Mouse (Mus musculus) spleen, postnatal 36 days (tissue): ENCODE data around the gene Map4k1.

ENCODE experiments used
- DNase-seq, 2 experiments: peaks; one replicate each; pipeline ENCODE4 v3.0.0; 2022; ENCODE audit warnings: low spot score in 2 of 2, mixed read lengths in 1 of 2

Map4k1 gene

DNA sequence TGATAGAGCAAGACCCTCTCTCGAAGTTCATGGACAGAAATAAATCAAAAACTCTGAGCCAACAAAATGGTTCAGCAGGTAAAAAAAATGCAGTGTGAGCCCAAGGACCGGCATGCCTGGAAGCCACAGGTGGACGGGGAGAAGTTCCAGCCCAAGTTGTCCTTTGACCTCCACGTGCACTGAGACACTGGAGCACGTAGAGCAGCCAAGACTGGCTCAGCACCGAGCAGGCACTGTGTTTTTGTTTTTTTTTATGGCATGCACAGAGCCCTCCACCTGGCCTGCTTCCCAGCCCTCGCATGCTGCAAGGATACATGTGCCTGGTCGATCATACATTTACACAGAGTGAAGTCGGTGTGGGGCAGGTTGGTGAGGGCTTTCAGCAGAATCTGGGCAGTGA lies 4.3 kb upstream of the Map4k1 start:
- no peak for DNase-seq

DNA sequence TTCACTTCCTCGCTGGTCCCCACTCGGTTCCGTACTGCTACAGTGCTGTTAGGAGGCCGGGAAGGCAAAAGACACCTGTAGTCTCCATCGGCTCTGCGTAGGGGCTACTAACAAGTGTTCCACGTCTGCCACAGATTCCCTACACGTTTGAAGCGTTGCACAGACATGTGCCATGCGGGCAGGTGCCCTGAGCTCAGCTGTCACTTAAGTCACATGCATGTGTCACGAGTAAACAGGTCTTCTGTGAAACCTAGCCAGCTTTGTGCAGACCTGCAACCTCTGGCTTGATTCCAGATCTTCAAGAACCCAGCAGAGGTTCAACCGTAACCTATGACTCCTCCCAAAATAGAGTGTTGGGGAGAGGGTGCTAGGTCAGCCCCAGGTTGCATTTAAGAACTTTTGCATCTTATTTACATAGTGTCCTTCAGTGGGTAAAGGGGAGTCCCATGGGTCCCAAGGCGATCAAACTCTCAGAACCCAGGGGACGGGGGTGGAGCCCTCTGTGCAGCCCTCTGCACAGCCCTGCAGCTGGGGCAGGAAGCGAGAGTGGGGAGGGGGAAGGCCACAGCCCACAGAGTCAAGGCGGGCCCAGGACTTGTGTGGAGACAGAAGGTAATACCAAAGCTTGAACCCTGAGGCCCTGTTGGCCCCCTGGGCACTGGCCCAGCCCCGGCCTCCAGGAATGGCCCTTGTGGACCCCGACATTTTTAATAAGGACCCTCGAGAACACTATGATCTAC lies 594 bp downstream of the Map4k1 start:
- peak; percentile 96 to 97 for DNase-seq

DNA sequence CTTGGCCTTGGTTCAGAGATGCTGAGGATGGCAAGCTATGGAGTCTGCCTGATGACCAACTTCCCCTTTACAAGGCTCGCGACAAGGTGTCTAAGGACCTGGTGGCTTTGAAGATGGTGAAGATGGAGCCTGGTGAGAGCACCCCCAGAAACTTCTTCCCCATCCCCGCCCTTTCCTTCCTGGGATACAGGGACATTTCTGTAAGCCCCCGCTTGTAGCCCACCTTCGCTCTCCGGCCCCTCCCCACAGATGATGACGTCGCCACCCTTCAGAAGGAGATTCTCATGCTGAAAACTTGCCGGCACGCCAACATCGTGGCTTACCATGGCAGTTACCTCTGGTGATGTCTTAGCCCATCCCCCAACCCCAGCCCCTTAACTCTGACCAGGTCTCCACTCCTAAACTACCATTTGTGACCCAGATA lies 1.3 kb downstream of the Map4k1 start:
- DNase-seq, result peak; percentile 47 to 61

DNA sequence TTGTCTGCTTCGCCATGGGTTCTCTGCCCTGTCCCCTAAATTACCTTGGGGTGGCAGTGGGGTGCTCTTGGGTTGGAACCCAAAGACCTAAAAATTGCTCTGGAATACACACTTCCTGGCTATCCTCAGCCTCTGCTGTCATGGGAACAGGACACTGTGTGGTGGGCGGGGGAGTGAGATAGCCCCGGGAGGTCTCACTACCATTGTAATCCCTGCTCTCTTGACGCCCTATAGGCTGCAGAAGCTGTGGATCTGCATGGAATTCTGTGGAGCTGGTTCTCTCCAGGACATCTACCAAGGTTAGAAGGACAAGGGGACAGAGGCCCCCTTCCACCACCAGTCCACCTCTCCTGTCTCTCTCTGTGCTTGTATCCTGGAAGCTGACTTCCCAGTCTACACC lies 2.0 kb downstream of the Map4k1 start:
- no peak for DNase-seq

DNA sequence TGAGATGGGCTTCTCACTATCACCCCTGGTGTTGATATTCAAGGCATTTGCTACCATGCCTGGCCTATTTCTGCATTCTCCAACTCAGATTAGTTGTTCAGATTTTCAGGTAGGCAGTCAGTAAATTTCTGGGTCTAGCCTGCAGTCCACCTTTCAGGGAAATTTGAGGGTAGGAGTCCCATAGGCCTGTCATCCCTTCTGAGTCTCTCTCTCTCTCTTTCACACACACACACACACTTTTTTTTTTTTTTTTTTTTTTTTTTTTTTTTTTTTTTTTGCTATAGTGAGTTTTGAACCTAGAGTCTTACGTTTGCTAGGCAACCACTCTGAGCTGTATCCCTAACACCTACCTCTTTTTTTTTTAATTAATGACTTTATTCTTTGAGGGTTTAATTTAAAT lies 2.6 kb downstream of the Map4k1 start:
- no peak for DNase-seq

DNA sequence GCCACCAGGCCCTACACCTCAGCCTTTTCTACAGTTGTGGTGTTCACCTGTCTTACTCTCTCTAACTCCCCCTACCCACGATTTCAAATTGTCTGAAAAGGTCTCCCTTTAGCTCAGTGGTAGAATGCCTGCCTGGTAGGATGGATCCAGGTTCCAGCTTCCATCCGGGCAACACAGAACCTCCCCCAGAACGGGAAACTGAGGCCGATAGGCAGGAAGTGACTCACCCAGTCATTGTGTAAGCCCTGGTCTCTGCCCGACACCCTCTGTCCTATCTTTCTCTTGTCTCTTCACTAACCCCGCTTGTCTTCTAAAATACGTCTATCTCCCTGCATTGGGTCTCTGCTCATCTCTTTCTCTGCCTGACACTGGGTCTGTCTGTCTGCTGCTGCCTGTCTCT lies 3.4 kb downstream of the Map4k1 start:
- no peak for DNase-seq

DNA sequence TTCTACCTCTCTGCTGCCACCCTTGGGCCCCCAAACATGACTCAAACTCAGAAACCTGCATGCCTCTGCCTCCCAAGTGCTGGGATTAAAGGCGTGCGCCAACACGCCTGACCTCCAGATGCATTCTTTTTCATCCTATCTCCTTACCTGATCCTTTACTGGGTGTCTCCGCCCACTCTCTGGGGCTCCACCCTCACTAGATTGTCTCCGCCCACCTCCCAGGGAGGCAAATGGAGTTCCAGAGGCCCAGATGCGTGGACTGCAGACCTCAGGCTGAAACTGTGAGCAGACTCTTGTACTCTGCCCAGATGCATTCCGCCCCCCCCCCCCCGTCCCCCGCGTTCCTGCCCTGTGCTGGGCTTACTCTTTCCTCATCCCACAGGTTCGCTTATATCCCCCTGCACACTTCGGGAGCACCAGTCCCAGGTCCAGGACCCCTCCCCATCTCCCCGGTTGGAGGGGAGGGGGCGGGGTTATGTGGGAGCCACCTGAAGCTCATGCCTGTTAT lies 9.0 kb downstream of the Map4k1 start:
- no peak for DNase-seq

DNA sequence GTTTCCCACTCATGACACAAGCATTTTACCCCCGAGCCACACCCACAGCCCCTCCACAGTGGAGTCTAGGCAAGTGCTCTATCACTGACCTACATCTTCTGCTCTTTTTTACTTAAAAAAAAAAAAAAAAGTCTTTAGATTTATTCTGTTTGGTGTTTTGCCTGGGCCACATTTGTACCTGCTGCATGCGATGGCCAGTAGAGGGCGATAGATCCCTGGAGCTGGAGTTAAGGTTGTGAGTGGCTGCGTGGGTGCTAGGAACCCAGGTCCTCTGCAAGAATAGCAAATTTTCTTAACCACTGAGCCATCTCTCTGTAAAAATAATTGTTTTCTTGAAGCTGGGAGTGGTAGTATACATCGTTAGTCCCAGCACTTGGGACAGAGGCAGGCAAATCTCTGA lies 9.8 kb downstream of the Map4k1 start:
- no peak for DNase-seq

DNA sequence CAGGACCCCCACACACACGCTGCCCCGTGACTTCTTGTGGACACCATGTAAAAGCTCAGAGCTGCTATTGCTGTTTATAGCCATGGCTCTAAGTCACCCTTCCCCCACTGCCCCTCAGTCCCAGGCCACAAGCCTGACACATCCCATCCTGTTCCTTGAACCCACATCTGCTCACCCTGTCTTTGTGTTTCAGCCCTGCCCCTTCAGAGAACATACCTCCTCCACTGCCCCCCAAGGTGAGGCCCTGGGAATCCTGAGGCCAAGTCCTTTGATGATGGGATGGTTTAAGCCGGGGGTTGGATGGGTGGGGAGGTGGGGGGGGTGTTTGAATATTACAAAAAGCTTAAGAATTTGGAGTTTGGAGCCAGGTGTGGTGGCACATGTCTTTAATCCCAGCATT lies 11.1 kb downstream of the Map4k1 start:
- DNase-seq, result no peak

DNA sequence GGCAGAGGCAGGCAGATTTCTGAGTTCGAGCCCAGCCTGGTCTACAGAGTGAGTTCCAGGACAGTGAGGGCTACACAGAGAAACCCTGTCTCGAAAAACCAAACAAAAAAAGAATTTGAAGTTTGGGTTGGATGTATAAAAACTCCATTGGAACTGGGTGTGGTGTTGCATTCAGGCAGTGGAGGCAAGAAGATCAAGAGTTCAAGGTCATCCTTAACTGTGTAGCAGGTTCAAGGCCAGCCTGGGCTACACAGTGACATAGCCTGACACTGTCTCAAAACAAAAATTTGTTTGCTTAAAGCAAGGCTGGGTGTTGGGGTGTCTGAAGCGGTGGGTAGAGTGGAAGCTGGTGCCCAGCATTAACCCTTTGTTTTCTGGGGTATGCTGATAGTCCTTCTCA lies 11.6 kb downstream of the Map4k1 start:
- no peak for DNase-seq

DNA sequence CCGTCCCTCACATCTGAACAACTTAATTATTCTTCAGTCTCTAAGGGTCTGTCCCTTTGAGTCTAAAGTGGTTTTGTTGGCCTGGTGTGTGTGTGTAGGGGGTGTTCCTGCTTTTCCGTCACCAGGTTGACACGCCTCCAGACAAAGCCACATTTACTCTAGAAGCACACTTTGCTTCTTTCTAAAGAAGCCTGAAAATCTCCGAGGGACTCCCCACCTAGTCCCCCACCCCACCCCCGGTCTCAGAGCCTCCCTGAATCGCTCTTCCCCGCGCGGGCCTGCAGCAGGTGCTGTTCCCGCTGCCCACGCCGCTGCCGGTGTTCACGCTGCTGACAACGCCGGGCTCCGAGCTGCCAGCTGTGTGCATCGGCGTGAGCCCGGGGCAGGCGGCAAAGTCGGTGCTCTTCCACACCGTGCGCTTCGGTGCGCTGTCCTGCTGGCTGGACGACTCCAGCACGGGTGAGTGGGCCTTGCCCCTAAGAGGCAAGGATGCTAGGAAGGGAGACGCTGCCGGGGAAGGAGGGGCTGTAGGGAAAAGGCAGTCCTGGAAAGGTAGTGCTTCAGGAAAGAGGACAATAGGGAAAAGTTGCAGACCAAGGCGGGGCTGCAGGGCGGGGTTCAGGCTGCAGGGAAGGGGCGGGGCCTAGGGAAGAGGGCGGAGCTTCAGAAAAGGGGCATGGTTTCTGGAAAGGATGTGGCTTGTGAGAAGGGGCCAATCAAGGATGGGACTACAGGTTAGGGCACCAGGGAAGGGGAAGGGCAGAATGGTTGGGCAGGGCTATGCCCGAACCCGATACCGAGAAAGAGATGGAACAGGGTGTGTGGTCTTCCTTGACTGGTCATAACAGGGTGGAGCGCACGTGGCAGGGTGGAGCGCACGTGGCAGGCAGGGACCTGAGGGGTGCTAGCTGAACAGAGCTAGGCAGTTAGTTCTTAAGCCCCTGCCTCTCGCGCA lies 19.1 kb downstream of the Map4k1 start:
- DNase-seq, result peak; percentile 89

DNA sequence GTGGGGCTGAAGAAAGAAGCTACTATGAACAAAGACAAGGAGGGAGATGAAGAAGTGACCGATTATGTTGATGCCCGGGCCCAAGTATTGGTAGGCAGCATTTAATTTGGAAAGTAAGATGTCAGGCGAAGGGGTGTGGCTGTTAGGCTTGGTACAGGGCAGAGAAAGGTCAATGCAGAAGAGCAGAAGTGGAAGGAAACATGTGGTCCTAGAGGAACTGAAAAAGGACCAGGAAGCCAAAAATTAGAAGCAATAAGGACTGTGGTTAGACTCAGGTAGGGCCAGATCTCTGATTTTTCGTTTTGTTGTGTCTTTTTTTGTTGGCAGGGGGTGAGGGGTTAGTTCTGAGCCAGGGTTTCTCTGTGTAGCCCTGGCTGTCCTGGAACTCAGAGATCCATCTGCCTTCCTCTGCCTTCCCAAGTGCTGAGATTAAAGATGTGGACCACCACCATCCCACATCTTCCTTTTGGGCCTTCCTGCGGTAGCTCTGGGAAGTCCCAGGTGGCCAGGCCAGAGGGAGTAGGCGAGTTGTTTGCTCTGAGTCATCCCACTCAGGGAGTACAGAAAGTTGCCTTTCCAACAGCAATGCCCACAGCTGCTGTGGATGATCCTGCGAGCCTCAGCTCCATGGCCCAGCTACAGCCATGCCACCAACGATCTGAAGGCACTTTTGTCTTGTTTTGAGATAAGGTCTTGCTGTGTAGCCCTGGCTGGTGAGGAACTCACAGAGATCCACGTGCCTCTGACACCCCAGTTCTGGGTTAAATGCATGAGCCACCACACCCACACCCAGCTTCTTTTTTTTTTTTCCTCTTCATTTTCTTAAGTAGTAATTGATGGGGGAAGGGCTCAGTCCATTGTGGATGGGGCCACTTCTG lies 25.6 kb downstream of the Map4k1 start:
- DNase-seq, result peak; percentile 69 to 74

DNA sequence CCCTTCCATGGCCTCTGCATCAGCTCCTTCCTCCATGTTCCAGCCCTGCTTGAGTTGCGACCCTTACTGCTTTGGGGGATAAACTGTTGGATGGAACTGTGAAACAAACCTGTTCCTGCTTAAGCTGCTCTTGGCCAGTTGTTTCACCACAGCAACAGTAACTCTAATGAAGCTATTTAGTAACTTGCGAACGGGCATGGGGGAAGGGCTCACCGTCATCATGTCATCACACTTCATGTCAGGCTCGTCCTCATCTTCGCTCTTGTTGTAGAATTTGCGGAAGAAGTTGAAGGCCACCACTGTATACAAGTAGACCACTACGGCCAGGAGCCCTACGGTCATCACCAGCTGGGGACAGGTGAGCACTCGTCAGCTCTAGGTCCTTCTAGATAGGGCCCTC lies 26.3 kb downstream of the Map4k1 start:
- DNase-seq, result no peak

DNA sequence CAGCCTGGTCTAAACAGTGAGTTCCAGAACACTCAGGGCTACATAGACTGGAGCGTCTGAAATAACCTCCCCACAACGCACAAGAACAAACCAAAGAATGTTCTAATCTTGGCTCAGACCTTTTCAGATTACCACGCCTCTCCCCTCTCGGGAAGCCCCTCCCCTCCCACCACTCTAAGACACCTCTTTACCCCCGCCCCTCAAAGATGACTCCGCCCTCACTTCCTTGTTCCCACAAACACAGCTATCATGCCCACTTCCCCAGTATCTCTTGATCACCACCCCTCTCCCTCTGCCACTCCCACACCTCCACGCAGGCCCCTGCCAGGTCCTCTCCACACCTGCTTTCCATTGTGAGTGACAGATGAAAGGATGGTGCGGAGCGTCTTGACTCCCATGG lies 26.9 kb downstream of the Map4k1 start:
- peak; percentile 73 to 75 for DNase-seq

DNA sequence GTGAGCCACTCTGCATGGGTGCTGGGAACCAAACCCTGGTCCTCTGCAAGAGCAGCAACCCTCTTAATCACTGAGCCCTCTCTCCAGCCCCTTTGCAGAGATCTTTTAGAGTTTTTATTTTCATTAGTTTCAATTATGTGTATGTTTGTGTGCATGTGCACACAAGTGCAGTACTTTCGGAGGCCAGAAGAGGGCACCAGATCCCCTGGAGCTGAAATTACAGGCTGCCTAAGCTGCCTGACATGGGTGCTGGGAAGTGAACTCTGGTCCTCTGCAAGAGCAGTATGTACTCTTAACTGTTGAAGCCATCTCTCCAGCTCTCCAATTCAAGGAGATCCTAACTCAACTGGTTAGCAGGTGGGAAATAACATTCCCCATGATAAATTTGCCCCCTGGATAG lies 33.1 kb downstream of the Map4k1 start:
- DNase-seq, result no peak

DNA sequence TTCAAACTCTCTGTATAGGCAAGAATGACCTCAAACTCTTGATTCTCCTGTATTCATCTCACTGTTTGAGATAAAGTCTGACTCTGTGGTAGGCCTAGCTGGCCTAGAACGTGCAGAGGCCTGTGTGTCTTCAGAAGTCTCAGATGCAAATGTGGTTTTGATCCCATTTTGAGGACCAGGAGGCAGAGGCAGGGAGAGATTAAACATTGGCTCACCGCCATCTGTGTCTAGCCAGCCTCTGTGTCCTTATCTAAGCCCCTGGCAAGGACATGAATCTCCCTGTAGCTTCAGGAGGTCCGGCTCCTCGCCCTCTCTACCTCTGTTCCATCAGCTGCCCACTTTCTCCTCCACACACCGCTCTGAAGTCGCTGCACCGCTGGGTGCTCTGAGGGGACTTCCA lies 34.6 kb downstream of the Map4k1 start:
- DNase-seq, result no peak

DNA sequence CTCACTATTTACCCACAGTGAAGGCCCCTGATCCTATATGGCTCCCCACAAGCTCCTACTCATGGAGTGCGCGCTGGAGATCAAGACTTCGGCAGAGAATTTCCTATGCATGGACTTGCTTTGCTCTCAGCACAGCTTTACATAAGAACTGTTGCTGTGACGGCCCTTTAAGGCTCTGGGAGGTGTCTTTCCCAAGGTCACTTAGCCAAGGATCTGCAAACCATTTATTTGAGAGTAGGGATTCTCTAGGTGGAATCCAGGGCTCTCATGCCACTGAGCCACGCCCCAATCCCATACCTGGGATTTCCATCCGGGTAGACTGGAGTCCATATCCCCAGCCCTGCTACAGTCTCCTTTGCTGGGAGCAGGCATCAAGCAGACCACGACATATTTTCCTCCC lies 35.4 kb downstream of the Map4k1 start:
- DNase-seq, result no peak

DNA sequence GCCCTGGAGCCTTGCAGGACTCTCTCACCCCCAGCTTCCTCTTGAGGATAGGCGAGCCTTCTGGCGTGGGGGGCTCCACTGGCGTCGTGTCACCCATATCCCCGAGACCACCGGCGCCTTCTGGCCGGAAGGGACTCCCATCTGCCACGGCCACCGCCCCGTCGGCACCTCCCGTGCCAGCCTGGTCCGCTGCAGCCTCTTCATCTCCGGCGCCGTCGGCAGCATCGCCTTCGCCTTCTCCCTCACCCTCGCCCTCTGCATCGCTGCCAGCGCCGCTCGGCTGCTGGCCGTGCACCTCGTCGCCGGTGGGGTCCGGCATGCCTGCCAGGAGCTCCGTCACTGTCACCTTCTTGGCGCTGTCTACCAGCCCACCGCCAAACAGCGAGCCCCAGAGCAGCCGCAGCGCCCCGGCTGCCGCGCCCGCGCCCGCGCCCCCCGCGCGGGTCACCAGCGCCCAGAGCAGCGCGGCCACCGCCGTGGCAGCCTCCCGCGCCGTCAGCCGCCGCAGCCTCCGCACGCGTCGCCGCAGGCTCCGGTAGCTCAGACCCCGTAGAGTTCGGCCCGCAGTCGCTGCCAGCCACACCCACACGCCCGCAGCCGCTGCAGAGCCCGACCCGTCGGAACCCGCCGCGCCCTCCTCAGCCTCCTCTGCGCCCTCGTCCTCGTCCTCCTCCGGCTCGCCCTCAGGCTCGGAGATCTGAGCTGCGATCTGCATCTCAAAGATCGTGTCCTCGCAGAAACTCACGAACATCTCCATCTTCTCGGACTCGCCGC lies 37.8 kb downstream of the Map4k1 start:
- no peak for DNase-seq

DNA sequence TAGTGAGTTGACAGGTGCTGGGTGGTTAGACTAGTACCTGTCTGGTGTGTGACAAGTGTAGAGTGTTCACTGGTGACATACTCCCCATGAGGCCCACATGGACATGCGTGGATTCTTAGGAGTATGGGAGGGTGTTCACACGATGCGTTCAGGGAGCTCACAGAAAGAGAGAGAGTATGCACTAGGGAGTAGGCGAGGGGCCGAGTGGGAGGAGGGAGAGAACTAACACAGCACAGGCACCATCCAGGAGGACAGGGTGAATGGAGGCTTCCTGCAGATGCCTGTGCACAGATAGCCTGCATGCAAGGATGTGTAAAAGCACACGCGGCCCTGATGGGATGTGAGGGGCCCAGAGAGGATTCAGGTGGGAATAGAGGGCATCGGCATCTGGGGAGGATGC lies 40.6 kb downstream of the Map4k1 start:
- DNase-seq, result no peak

DNA sequence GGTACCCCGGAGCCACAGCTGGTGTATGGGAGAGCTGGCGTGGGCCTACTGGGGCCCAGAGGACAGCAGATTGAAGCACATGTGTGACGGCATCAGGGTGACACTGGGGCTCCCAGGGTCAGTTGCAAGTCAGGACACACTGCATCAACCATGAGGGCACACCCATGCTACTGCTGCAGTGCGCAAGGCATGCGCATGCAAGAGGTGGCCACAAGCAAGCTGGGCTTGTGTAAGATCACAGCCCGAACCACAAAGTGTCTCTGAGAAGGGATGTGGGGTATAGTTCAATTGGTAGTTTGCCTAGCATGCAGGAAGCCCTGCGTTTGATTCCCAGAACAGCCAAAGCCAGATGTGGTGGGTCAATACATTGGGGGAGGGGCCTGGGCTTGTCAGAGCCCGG lies 41.7 kb downstream of the Map4k1 start:
- no peak for DNase-seq

DNA sequence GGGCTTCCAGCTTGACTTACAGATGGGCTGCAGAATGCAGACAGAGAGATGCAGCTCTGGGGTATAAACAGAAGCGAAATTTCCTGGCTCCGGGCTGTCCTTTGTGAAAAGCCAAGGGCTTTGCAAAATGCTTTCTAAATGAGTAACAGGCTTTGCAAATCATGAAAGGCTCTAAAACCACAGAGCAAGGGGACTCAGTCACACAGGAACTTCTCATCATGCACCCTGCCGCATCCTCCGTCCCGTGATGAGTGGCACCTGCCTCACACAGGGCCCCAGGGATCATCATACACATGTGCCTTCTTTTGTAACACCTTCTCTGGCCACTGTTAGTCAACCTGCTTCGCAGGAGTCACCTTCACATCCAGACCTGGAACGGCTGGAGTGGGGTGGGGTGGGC lies 43.7 kb downstream of the Map4k1 start:
- DNase-seq, result peak; percentile 54 to 59
